Mouse (Mus musculus) E14TG2a.4 (cell line): ENCODE measurements around the gene Foxo1.

ENCODE experiments used
- H3K27me3 ChIP-seq: 2 replicates; pipeline ENCODE4 v1.6.1; 2014; ENCODE audit warnings: low read length, control low read depth; ENCODE audit not compliant: insufficient read depth
- H3K36me3 ChIP-seq: 2 replicates; pipeline ENCODE4 v1.6.1; 2014; ENCODE audit warnings: low read length, control low read depth; ENCODE audit not compliant: insufficient read depth
- H3K4me1 ChIP-seq: replicated peaks from 2 replicates; pipeline ENCODE4 v1.6.1; 2014; ENCODE audit warnings: low read depth, low read length, control low read depth
- H3K4me3 ChIP-seq: replicated peaks from 2 replicates; pipeline ENCODE4 v1.5.1; 2014; ENCODE audit warnings: mild to moderate bottlenecking, low read length
- H3K9me3 ChIP-seq: 2 replicates; pipeline ENCODE4 v1.6.1; 2014; ENCODE audit warnings: low read length, control low read depth
- CTCF ChIP-seq: conservative IDR thresholded peaks from 2 replicates; pipeline ENCODE4 v1.5.1; 2014; ENCODE audit warnings: low read length
- NANOG ChIP-seq: IDR thresholded peaks from 2 replicates; pipeline ENCODE4 v1.6.1; 2014; ENCODE audit warnings: borderline replicate concordance, low read length, mixed read lengths
- POU5F1 ChIP-seq: IDR thresholded peaks from 2 replicates; pipeline ENCODE4 v1.6.1; 2014; ENCODE audit warnings: low read length, borderline replicate concordance

The Foxo1 gene

DNA sequence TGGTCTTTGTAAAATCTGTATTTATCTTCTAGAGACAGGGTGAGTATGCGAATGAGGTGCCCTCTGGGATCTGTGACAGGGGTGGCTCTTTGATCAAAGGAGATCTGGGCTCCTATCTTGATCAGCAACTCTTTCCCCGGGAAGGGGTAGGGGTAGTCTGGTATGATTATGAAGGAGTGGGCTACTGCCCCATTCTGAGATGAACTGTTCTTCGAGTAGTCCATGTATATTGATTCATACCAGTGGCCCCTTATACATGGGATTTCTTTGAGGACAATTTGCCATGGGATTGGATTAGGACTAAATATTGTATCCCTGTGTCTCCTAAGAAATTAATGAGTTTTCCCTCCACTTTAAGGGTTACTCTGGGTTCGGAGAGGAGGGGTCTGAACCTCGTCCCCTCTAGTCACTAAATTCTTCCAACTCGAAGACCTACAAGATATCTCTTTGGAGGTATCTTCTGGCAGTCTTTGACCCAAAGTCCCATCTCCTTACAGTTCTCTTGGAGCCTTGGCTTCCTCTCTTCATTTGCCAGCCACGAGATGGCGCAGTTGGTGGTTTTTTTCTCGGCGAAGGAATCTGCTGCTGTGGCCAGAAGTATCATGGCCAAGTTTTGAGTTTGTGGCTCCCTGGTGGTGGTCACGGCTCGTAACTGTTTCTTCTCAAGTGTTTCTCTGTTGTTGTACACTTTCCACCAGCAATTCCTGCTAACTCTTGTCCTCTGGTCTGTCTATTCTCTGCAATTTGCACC is 24.7 kb upstream of the Foxo1 start:
- peaks cover 23% of the 10 kb centered on the region for H3K9me3 ChIP-seq
- peaks cover 3% of the 10 kb centered on the region; the same call in 1 of the 2 replicates for H3K27me3 ChIP-seq
- TF ChIP-seq NANOG = no peak
- H3K4me3 ChIP-seq = no peak overlapping the region
- no peaks in the 10 kb centered on the region for H3K4me1 ChIP-seq
- no peaks in the 10 kb centered on the region for H3K36me3 ChIP-seq

DNA sequence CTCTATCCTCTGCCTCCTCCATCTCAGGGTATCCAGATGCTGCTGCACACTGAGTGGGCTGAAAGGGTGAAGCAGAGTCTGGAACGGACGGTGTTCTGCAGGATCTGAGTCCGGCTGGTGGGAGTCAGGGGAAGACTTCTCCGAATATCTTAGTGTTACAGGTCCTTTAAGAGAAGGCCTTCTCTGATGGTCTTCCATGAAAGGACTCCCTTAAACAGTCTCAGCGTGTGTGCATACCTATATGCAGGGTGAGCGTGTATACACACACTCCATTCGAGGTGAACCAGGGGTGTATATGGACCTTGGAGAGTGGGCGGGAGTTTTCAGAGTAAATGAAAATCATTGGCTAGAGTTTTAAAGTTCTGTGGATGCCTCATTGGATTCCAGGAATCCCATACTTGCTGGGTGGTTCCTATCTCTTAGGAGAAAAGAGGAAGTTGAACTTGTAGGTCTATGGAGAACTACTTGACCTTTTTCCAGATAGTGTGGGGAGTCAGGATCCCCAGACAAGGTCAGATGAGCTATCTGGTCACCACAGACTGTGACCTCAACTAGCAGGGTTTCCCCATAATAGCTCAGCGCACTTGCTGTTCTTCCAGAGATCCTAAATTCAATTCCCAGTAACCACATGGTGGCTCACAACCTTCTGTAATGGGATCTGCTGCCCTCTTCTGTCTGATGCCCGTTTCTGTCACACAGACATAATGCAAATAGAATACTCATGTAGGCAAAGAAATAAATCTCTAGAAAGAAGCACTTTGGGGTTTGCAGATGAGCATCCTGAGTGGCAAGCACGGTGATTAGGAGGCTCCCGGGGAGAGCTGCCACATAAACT is 21.9 kb upstream of the Foxo1 start:
- no peaks in the 10 kb centered on the region for H3K36me3 ChIP-seq

DNA sequence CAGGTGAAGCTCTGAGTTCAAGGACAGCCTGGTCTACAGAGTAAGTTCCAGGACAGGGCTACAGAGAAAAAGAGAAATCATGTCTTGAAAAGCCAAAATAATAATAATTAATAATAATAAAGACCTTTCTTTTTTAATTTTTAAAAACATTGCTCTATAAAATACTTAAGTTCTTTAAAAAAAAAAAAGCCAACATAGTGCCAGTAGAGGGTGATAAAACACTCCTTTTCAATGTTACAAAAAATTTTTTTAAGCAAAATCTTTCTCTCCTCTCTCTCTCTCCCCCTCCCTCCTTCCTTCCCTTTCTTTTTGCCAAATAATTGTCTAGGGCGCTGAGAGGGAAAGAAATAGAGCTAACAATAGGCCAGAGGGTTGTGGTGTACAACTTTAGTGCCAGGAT is 17.0 kb upstream of the Foxo1 start:
- H3K27me3 ChIP-seq = 0 out of 2 replicates have a peak, but pooled peaks cover 4% of the 10 kb centered on the region
- TF ChIP-seq CTCF = no peak
- no peak for TF ChIP-seq POU5F1
- TF ChIP-seq NANOG = no peak
- H3K9me3 ChIP-seq = no peaks in the 10 kb centered on the region
- no peaks in the 10 kb centered on the region for H3K36me3 ChIP-seq
- H3K4me3 ChIP-seq = no peak overlapping the region
- peaks cover 51% of the 10 kb centered on the region for H3K4me1 ChIP-seq

More for the DNA sequence above, 21.9 kb upstream of the Foxo1 start:
- H3K4me3 ChIP-seq = no peak overlapping the region
- peaks cover 9% of the 10 kb centered on the region for H3K4me1 ChIP-seq
- no peaks in the 10 kb centered on the region for H3K27me3 ChIP-seq
- TF ChIP-seq NANOG (no peak), POU5F1 (no peak), CTCF (no peak)
- H3K9me3 ChIP-seq = peaks cover 23% of the 10 kb centered on the region

DNA sequence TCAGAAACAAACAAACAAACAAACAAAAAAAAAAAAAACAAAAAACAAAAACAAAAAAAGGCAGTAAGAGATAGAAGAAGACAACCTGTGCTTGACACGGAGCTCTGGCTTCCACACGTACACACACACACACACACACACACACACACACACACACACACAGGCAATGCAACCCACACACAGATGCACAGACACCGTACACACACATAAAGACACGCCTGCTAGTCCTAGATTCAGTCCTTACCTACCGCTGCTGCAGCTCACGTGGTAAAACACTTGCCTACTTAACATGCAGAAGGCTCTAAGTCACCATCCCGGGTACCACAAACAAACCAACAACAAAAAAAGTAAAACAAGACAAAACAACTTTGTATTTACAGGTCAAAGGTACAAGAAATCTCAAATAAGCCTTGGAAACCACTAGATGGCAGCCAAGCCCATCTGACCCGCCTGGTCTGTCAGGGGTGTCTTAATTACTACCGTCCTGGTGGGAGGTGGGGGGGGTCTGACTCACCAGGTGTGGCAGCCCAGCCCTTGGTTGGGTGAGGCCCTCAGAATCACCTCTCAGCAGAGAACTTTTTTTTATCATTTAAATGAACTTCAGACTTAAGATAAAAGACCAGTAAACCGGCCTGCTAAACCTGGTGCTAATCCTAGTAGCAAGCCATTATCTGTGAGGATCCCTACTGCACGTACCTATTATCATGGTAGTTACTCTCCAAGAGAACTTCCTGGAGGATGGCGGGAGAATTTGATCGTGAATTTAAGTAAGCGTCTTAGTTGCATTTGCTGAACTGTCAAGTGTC is 14.3 kb upstream of the Foxo1 start:
- TF ChIP-seq CTCF (peak; percentile 51), NANOG (peak; percentile 92), POU5F1 (0 out of 2 replicates have a peak, but pooled peaks have one; percentile 54)
- H3K4me3 ChIP-seq = peak overlapping the region; percentile 54; the same call in 1 of the 2 replicates
- peaks cover 72% of the 10 kb centered on the region for H3K4me1 ChIP-seq
- no peaks in the 10 kb centered on the region for H3K9me3 ChIP-seq
- H3K27me3 ChIP-seq = peaks cover 8% of the 10 kb centered on the region
- H3K36me3 ChIP-seq = no peaks in the 10 kb centered on the region

DNA sequence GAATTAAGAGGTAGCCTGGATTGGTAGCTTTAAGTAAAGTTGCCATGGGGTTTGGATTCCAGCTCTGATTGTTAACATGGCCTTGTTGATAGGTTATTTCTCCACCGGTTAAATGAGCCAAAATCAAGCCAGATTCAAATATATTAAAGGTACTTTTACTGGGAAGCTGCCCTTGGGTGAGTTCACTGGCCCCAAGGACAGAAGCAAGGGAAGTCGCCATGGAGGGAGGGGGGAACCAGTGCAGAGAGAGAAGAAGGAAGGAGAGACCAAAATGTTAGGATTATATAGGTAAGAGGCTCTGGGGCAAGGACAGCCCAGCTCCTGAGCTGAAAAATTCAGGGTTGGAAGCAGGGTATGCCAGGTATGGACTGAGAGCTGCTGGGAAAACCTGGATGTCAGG is 13.6 kb upstream of the Foxo1 start:
- no peaks in the 10 kb centered on the region for H3K36me3 ChIP-seq
- no peaks in the 10 kb centered on the region for H3K9me3 ChIP-seq
- TF ChIP-seq NANOG (no peak), POU5F1 (no peak), CTCF (no peak)
- peaks cover 74% of the 10 kb centered on the region for H3K4me1 ChIP-seq
- peak overlapping the region; percentile 54 for H3K4me3 ChIP-seq
- peaks cover 14% of the 10 kb centered on the region for H3K27me3 ChIP-seq

DNA sequence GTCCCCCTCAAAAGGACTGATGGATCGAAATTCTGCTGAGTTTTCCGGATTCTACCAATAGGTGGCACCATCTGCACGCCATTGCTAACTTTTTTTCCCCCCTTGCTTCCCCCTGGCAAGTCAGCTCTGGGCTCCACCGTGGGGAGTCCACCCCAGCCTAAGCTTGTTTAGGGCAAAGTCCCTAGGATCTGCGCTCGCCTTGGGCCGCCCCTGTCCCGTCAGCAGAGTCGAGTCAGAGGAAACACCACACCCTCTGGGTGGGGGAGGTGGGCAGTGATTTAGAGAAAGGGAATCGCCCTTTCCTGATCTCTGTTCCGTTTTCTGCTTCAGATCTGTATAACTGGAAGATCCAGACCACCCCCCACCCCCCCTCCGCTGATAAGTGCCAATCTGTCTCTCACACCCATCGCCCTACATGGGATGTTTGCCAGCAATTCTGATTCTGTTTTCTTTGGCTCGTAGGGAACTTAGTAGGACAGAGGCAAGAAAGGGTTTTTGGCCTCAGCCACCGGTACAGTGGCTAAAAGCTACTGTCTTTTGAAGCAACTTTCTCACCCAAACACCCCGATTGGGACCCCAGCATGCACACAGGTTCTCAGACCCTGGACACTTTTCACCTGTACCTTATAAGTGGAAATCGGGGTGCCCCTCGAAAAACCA is 10.2 kb upstream of the Foxo1 start:
- peak overlapping the region; percentile 35; the same call in 1 of the 2 replicates for H3K4me3 ChIP-seq
- H3K9me3 ChIP-seq = no peaks in the 10 kb centered on the region
- peaks cover 21% of the 10 kb centered on the region for H3K27me3 ChIP-seq
- TF ChIP-seq CTCF (peak; percentile 46; the same call in 1 of the 2 replicates), NANOG (no peak)
- peaks cover 62% of the 10 kb centered on the region for H3K4me1 ChIP-seq
- no peaks in the 10 kb centered on the region for H3K36me3 ChIP-seq

DNA sequence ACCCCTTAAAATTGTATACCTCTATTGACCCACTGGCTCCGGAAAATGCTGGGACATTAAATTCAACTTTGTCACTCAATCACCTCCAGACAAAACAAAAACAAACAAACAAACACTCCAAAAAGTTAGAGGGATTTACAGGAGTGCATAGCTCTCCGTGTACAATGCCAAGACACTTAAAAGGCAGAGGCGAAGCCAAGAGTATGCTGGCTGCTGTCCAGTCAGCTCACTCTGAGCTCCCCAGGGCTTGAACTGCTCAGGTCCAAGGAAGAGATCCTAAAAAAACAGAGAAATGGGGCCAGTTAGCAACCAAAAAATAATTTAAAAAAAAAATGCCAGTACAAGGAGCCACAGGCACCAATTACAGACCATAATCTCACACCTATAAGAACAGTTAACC is 9.6 kb upstream of the Foxo1 start:
- Histone ChIP-seq H3K4me1 (peaks cover 58% of the 10 kb centered on the region), H3K4me3 (no peak overlapping the region), H3K9me3 (no peaks in the 10 kb centered on the region), H3K27me3 (peaks cover 21% of the 10 kb centered on the region), H3K36me3 (no peaks in the 10 kb centered on the region)
- TF ChIP-seq CTCF (no peak), POU5F1 (no peak), NANOG (no peak)

DNA sequence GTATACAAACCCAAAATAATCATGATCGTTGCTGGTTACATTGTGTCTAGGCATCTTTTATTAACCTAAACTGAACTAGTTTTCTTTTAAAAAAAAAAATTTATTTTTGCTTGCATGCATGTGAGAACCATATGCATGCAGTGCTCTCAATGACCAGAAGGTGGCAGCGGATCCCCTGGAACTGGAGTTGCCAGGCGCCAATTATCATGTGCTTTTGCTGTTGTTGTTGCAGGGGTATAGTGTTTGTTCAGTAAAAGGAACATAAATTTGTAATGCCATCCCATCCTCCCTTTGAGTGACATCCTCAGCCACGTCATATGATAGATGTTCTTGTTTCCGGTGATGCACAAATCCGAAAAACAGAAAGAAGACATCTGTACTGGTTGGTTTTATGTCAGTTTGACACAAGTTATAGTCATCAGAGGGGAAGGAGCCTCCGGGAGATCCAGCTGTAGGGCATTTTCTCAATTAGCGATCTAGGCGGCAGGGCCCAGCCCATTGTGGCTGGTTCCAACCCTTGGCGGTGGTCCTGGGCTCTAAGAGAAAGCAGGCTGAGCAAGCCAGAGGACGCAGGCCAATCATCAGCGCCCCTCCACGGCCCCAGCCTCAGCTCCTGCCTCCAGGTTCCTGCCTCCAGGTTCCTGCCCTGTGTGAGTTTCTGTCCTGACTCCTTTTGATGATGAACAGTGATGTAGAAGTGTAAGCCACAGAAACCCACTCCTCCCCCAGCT is 5.5 kb upstream of the Foxo1 start:
- no peak for TF ChIP-seq NANOG
- peak; percentile 84 for TF ChIP-seq CTCF
- TF ChIP-seq POU5F1 = no peak
- peaks cover 43% of the 10 kb centered on the region for H3K27me3 ChIP-seq
- H3K36me3 ChIP-seq = no peaks in the 10 kb centered on the region
- H3K4me3 ChIP-seq = no peak overlapping the region
- no peaks in the 10 kb centered on the region for H3K9me3 ChIP-seq
- H3K4me1 ChIP-seq = peaks cover 48% of the 10 kb centered on the region
